Mouse (Mus musculus) yolk sac, embryonic 10.5 days (tissue): ENCODE results near the gene Serinc2.
"Not testable (repeated sequence)": the region's sequence is repeated elsewhere in the genome, so short reads cannot be mapped to it uniquely, and the experiment has no call there.

Experiments
- DNase-seq: peaks from one replicate; pipeline ENCODE4 v3.0.0-alpha.2; 2017; ENCODE audit warnings: low spot score

The Serinc2 gene

GRCm38 (mm10) chr4:130264131-130264530, 14.9 kb downstream of the Serinc2 start:
- no peak for DNase-seq

- DNase-seq: no peak
These were observed 18.6 kb downstream of the Serinc2 start for GRCm38 (mm10) chr4:130260406-130260805.

GRCm38 (mm10) chr4:130252441-130253157, 26.4 kb downstream of the Serinc2 start:
- peak; percentile 49 for DNase-seq

- DNase-seq: no peak
These were observed 27.2 kb downstream of the Serinc2 start for GRCm38 (mm10) chr4:130251763-130252162.

GRCm38 (mm10) chr4:130251172-130251705, 27.8 kb downstream of the Serinc2 start:
- DNase-seq: no peak

- no peak for DNase-seq
These were observed 30.4 kb downstream of the Serinc2 start for GRCm38 (mm10) chr4:130248636-130249035.

GRCm38 (mm10) chr4:130246132-130246531, 32.9 kb downstream of the Serinc2 start:
- peak; percentile 68 for DNase-seq

GRCm38 (mm10) chr4:130244749-130245148, 34.3 kb downstream of the Serinc2 start:
- DNase-seq: no peak

GRCm38 (mm10) chr4:130243621-130244020, 35.4 kb downstream of the Serinc2 start:
- not testable (repeated sequence) for DNase-seq

- DNase-seq: no peak
These were observed 36.0 kb downstream of the Serinc2 start for GRCm38 (mm10) chr4:130242956-130243355.

- no peak for DNase-seq
These were observed 38.3 kb downstream of the Serinc2 start for GRCm38 (mm10) chr4:130240695-130241094.

- no peak for DNase-seq
These were observed 41.4 kb downstream of the Serinc2 start for GRCm38 (mm10) chr4:130237607-130238006.

- DNase-seq: no peak
These were observed 42.6 kb downstream of the Serinc2 start for GRCm38 (mm10) chr4:130236361-130236760.

GRCm38 (mm10) chr4:130224071-130224470, 54.9 kb downstream of the Serinc2 start:
- no peak for DNase-seq

GRCm38 (mm10) chr4:130222179-130222578, 56.8 kb downstream of the Serinc2 start, which contains the start of gene Gm853:
Gm853 (minus strand) TSS chr4:130222401.
- no peak for DNase-seq

- DNase-seq: no peak
These were observed 58.8 kb downstream of the Serinc2 start for GRCm38 (mm10) chr4:130220176-130220575.

- peak; percentile 64 for DNase-seq
These were observed 63.6 kb downstream of the Serinc2 start for GRCm38 (mm10) chr4:130215392-130215791.

GRCm38 (mm10) chr4:130213857-130214256, 65.1 kb downstream of the Serinc2 start:
- no peak for DNase-seq

GRCm38 (mm10) chr4:130213197-130213596, 65.8 kb downstream of the Serinc2 start:
- no peak for DNase-seq

- DNase-seq: no peak
These were observed 66.6 kb downstream of the Serinc2 start for GRCm38 (mm10) chr4:130212421-130212820.

GRCm38 (mm10) chr4:130211870-130212269, 67.1 kb downstream of the Serinc2 start:
- DNase-seq: no peak
